Mouse (Mus musculus): Measurements from ENCODE around the gene Mex3a.

Gene Mex3a

DNA sequence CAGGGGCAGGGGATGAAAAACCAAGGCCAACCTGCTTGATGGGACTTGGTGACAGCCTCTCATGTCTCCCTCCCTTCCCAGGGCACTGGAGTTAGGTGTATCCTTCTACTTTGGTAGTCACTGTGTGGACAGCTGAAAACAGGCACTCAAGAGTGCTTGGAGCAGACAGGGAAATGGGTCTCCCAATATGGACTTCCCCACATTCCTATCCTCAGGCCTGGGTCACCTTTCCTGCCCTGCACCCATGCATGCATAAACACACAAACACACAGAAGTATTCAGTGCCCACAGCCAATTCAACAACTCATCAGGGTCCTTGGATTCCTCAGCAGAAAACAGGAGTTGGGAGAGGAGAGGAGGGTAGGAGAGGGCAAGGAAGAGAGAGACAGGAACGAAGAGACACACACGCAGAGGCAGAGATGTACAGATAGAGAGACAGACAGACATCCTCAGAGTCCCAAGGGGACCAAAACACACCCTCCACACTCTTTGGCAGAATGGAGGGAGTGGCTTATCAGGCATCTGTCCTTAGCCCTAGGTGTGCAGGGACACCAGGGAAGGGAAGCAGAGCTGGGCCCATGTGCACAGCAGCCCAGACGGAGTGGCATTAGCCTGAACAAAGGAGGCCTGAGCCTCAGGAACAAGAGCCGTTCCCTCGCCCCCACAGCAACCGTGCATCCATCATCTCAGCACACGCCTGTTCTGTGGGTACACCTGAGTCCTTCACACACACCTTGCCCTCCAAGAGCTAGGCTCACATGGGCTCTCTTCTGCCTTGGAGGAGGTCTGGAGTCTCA lies 2.8 kb upstream of the Mex3a start:
- no peak for DNase-seq

DNA sequence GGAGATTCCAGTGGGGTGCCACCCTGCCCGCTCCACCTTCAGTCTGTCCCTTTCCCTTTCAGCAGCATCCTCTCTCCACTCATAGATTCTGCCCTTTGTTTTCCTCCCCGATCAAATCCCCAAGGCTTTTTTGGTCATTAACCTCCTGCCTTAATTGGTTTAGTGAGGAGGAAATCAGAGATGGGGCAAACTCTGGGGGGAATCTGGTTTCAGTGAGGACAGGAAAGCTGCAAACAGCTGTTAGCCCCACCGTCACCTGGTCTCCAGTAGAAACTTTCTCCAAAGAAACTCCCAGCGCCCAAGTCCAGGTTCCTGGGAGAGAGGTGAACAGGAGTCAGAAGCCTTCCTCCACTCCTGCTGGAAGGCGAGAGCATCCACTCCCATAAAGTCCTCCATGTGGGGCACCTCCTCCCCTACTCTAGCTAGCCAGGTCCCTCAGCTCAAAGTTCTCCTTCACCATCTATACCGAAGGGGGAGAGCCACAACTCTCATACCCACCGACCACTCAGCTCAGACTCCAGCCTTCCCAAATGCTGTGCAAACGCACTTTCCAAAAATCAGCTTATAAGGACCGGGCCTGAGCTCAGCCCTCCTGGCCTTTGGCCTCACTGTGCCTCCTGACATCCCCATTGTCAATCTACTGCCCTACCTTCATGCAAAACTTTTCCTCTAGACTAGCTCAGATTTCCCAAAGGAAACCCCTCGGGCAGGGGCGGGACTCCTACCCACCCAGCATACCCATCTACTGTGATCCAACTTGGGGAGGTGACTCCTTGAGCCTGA lies 1.9 kb upstream of the Mex3a start:
- DNase-seq, result no peak

GRCm38 (mm10) chr3:88531348-88532298 lies 572 bp upstream of the Mex3a start:
- DNase-seq, result peak; percentile 89

DNA sequence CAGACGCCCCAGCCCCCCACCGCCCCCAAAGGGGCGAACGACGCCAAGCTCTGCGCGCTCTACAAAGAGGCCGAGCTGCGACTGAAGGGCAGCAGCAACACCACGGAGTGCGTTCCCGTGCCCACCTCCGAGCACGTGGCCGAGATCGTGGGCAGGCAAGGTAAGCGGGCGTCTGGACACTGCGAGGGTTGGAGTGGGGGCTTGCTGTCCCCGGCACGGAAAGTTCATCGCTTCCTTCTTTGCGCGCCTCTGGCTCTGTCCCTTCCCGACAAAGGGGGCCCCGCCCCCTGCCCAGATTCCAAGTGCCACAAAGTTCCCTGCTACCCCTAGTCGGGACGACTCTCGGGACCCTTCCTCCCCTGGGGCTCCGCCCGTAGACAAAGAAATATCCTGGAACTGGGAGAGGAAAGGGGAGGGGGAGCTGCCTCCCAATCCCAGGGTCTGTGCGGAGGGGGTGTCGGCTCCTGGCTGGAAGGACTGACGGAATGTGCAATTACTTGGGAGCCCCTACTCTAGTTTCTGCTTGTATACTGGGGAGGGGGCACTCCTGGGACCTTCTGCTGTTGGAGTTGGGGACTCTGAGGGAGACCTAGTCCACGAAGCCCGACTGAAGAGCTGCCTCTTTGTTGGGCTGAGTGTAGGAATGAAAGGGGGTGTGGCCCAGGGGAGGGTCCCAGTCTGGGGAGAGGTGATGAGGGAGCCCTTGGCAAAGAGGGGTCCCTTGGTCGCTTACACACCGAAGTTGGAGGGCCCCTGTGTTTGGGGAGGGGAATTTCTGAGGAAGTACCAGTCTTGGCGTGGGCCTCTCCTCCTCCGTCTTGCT lies 705 bp downstream of the Mex3a start:
- no peak for DNase-seq

GRCm38 (mm10) chr3:88533706-88534105 lies 1.5 kb downstream of the Mex3a start:
- no peak for DNase-seq

DNA sequence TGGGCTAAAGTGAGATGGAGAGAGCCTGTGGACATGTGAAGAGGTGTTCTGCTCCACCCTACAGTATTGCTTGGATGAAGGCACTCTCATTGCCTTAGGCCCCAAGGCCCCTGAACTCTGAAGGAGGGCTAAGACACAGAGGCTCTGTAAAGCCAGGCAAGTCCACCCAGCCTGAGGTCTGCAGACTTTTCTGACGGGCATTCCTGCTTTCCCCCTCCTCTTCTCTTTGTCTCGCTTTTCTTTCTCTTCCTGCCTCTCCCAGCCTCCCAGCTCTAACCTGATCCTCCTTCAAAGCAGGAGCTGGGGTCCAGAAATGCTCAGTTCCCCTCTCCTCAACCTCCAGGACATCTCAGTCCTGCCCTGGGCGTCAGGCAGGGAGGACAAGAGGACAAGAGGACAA lies 2.8 kb downstream of the Mex3a start:
- DNase-seq, result no peak

DNA sequence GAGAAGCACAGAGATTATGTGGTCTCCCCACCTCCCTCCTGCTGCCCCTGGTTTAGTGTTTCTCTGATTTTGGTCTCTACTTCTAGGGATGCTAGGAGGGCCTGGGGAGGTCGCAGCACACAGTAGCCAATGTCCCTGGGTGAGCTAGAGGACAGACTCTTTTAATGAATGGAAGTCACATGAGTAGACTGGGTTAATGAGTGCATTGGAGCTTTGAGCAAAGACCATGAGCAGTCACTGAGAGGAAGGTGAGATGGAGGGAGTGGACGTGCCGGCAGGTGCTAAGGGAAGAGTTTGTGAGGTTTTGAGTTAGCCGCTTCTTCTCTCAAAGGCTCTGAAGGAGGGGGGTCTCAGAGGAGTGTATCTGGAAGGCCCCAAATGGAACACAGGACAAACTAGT lies 3.3 kb downstream of the Mex3a start:
- no peak for DNase-seq

DNA sequence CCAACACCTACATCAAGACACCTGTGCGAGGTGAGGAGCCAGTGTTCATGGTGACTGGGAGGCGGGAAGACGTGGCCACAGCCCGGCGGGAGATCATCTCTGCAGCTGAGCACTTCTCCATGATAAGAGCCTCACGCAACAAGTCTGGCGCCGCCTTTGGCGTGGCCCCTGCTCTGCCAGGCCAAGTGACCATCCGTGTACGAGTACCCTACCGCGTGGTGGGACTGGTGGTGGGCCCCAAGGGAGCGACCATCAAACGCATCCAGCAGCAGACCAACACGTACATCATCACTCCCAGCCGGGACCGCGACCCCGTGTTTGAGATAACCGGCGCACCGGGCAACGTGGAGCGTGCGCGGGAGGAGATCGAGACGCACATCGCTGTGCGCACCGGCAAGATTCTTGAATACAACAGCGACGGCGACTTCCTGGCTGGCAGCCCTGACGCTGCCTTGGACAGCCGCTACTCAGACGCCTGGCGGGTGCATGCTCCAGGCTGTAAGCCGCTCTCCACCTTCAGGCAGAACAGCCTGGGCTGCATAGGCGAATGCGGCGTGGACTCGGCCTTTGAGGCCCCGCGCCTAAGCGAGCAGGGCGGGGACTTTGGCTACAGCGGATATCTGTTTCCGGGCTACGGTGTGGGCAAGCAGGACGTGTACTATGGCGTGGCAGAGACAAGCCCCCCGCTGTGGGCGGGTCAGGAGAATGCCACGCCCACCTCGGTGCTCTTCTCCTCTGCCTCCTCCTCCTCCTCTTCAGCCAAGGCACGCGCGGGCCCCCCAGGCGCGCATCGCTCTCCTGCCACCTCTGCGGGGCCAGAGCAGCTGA lies 4.1 kb downstream of the Mex3a start:
- peak; percentile 81 for DNase-seq

GRCm38 (mm10) chr3:88537146-88537545 lies 5.0 kb downstream of the Mex3a start:
- DNase-seq, result no peak

DNA sequence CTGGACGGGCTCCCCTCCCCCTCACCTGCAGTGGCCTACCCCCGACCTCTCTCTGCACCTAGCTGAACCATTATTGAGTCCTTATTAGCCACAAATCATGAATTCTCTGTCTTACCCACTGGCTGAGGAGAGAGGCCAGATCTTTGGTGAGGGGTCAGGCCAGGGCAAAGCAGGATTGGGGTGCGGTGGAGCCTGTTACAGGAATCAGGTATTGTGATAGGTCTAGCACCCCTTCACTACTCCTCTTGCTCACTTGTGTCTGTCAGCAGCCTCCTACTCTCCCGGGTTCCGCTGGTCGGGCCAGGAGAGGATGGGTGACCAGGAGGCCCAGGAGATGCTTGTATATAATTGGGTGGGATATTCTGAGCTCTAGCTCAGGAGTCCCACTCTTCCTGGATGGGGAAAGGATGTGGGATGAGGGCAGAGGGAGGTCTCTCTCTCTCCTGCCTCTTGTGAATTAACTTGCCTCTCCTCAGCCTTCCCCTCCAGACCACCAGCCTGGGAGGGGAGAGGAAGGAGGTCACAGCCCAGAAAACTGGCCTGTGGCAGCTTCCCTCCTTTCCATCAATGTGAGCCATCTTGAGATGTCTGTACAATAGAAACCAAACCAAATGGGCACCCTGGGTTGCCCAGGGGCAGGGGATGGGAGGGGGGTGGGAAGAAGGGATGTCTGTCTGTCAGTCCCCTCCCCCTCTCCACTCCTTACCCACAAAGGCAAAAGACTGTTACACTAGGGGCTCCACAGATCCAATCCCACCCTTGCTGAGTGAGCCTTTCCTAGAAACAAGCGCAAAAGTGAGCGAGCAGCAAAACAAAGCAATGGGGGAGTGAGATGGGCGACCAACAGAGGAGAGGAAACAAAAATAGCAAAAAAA lies 6.3 kb downstream of the Mex3a start:
- DNase-seq, result no peak

DNA sequence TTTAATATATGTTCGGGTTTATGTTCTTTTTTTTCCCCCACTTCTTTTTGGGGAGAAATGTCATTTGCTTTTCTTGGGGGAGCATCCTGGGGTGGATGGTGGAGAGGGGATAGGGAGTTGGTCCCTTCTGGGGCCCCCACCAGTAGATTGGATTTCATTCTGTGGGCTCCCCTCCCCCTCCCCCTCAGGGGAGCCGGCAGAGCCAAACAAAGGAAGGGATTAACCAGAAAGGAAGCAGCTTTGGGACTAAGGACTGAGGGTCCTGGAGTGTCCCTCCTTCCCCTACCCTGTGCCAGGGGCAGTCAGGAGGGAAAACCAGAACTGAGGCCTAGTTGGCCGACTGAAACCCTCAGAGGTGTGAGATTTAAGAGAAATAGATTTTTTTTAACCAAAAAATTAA lies 7.2 kb downstream of the Mex3a start:
- no peak for DNase-seq

GRCm38 (mm10) chr3:88540085-88540484 lies 7.9 kb downstream of the Mex3a start:
- no peak for DNase-seq

GRCm38 (mm10) chr3:88541622-88542401 lies 9.6 kb downstream of the Mex3a start:
- DNase-seq, result no peak

DNA sequence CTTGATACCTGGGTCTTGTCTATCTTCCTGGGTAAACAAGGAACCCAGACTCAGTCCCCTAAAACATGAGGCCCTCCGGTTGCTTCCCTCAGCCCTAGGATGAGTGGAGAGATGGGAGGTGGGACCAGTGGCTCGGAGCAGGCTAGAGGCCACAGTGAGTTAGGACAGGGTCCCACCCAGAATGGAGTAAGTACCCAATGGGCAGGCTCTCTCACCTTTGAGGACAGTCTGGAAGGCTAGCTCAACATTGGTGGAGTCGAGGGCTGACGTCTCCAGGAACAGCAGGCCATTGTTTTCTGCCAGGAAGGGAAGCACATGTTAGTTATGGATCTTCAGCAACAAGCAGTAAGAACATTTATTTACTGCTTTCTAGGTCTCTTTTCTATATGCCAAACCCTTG lies 10.3 kb downstream of the Mex3a start:
- DNase-seq, result no peak

- DNase-seq, result no peak
These were observed 11.0 kb downstream of the Mex3a start for GRCm38 (mm10) chr3:88543174-88543573.

DNA sequence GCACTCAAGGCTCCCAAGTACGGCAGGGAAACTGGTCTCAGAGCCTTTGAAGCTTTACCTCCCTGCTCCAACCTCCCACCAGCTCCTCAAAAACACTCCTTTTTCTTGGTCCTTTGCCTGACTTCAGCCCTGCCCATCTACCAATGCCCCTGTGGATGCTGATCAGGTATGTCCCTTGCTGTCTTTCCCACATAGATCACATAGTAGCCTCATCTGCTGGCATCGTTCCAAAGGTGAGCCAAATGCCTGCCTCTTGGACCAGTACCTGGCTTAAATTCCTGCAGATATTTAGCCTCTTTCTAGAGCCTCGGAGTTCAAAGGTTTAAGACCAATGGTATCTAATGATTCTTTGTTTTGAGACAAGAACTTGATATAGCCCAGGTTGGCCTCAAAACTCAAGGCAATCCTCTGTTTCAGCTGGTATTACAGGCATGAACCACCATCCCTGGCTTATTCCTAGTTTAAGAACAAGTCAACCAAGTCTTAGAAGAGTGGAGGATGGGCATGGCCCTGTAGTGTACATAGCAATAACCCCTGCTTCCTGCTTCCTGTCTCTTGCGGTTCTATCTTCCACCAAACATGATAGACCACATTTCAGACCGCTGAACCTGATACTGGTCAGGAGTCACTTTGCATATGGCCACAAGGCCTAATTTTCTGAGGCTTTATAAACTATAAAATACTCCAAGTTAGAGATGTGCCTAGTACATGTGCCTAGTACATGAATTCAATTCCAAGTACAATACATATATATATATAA lies 11.6 kb downstream of the Mex3a start:
- no peak for DNase-seq

DNA sequence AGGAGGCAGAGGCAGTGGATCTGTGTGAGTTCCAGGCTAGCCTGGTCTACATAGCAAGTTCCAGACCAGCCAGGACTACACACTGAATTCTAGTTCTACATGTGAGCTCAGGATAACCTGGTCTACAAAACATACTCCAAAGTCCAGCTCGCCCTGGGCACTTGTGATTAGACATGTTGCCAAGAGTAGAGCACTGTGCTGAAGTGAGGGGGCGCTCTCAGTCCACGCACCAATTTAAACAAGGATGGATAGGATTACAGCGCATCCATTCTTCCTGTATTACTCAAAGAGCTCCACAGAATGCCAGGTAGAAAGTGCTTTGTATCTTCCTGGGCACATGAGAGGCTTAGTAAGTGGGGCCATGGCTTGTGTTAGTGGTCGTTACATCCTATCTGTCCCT lies 12.3 kb downstream of the Mex3a start:
- no peak for DNase-seq

- no peak for DNase-seq
These were observed 12.9 kb downstream of the Mex3a start for GRCm38 (mm10) chr3:88544955-88545591.

All from right cerebral cortex, adult 18-20 months (tissue).